Mouse (Mus musculus) hematopoietic stem cell, adult 5-6 weeks (primary cell): Measurements from ENCODE around the gene Tnfaip3. TPM values are rescaled to one million over a fixed set of nuclear protein-coding genes. Genes with fewer than 3 reads are reported as not detected.
A peak's percentile ranks its signal among the peaks of the same experiment; 100 is the strongest.

Experiments
- ATAC-seq, 2 experiments: fragments of 125-278 bp in 1 of 2; replicated peaks in 1 of 2; 2 replicates each; pipeline ENCODE4 v1.8.0; 2016 to 2017; ENCODE audit warnings: inconsistent platforms in 2 of 2, mild to moderate bottlenecking in 2 of 2, moderate number of reproducible peaks in 2 of 2, low read depth in 1 of 2, moderate TSS enrichment in 1 of 2; ENCODE audit not compliant: low FRiP score in 2 of 2, poor library complexity in 2 of 2, severe bottlenecking in 2 of 2, insufficient read depth in 1 of 2, low TSS enrichment in 1 of 2
- total RNA-seq: library from RNA; stranded (forward); fragments of 172-1452, 232-1000 nt; gene quantifications from 2 replicates; pipeline ENCODE4 v1.2.3, GENCODE M21; 2017

Tnfaip3 gene
- total RNA-seq, 1 experiment from 2014 or later = 83.4 TPM

- ATAC-seq = no peak
Observed at GRCm38 (mm10) chr10:19024353-19024752, 8.9 kb upstream of the Tnfaip3 start.

- no peak for ATAC-seq
Observed at GRCm38 (mm10) chr10:19023622-19024326, 8.3 kb upstream of the Tnfaip3 start.

GRCm38 (mm10) chr10:19022272-19022671, 6.8 kb upstream of the Tnfaip3 start:
- no peak for ATAC-seq

DNA sequence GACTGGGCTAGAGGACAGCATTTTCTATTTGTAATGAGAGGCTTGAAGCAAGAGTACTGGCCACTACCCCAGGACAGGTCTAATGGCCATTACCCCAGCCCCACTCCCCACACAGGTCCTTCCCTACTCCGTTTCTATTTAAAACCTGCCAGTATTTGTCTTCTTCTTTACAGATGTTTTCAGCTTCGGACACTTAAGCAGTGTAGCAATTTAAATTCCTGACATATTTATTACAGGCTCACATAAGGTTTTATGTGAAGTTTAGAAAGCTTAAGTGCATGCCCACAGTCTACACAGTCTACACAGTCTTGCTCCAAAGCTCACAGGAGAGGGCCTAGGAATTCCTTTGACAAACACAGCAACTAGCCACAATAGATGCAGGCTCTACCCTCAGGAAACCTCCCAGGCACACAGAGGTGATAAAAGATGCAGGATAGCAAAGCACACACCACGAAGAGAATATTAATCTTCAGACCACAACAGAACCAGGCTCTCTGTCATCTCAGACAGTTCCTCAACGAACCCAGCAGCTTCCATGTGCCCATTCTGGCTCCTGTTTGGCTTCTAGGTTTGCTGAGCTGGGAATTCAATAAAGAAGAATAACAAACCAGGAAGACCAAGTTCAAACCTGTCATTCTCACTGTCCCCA, 1.5 kb upstream of the Tnfaip3 start:
- ATAC-seq = no peak

DNA sequence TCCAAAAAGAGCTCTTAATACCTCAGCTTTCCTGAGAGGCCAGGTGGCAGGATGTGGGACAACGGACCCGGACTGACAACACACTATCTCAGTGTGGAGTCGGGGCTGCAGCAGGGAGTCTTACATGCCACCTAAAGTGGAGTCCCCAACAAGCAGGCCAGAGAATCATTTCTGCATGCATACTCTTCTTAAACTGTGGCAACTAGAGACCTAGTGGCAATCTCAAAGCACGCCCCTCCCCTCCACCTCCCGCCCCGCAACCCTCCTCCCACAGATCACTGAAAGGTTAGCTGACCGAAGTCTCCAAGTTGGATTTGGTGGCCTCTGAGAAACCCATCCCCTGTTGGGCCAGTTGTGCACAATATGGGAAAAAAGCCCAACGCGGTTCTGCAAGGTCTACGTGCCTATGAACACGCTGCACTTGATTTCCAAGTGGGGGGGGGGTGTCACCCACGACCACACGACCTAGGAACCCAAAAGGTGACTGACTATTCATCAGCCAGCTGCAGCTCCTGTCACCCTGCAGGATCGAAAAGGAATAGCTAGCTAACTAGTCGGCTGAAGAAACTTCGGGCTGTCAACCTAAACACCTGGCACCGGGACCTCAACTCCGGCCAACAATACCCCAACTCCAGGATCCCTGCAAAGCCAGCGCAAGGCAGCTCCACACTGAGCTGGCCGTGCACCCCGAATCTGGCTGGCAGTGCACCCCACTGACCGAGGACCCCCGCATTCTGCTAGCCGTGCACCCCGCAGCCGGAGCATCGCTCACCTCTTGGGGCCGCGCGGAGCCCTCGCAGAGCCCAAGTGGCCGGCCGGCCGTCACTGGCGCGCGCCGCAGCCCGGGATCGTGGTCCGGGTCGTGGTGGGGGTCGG, 838 bp downstream of the Tnfaip3 start:
- ATAC-seq = peak; percentile 26 to 43; a peak in 1 of 4 replicates

GRCm38 (mm10) chr10:19013351-19013750, 2.1 kb downstream of the Tnfaip3 start:
- no peak for ATAC-seq

- ATAC-seq = no peak
Observed at GRCm38 (mm10) chr10:19012616-19013015, 2.8 kb downstream of the Tnfaip3 start.

- no peak for ATAC-seq
Observed at GRCm38 (mm10) chr10:19011832-19012440, 3.5 kb downstream of the Tnfaip3 start.

DNA sequence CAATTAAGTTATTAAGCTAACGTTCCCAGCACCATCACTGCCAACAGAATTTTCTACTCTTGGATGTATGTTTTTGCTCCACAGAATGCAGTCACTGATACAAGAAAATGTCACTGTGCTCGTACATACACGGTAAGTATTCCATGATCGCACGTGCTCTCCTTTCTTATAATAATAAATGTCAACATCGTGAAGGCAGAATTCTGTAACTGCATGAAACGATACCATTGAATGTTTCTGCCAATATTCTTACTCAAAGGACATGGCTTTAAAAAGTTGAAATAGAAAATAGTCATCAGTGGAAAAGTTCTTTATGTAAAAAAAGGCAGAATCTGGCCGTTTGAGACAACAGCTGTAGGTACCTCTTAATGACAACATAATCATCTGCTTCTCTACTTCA, 5.0 kb downstream of the Tnfaip3 start:
- ATAC-seq = no peak

- ATAC-seq = peak; percentile 22 to 59; a peak in 2 of 4 replicates
Observed at GRCm38 (mm10) chr10:19009186-19009672, 6.2 kb downstream of the Tnfaip3 start.

DNA sequence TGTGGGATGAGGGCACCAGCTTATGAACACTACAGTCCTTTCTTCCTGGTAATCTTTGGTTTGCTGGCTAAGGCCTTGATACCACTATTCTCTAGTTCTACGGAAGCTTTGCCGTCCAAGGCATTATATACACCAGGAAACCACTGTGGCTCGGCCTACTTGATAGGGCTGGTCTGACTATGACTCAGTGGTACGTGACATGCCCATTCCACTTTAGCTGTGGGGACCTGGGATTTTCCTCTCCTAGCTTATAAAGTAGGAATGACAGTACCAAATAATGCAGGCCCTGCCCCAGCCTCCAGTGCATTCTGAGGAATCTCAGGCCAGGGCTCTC, 6.9 kb downstream of the Tnfaip3 start:
- ATAC-seq = no peak

- ATAC-seq = no peak
Observed at GRCm38 (mm10) chr10:19007897-19008606, 7.4 kb downstream of the Tnfaip3 start.

- ATAC-seq = no peak
Observed at GRCm38 (mm10) chr10:19002091-19002785, 13.2 kb downstream of the Tnfaip3 start.

DNA sequence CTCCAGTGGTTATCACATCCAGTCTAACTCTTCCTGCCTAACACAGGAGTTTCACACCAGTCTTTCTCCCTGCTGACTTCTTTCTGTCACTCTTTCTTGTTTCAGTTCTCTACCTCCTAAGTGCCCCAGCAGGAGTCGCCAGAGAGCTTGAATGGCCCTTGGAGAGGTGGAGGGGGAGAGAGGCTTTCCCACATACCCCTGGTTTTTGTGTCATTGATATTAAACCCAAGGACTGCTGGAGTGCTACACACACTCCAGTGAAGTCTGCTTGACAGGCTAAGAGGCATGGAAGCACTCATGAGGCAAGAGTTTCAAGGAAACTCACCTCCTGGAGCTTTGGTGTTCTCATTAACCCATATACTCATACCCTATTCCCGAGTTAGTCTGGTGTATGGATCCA, 16.0 kb downstream of the Tnfaip3 start:
- peak; percentile 27 to 39; a peak in 2 of 4 replicates for ATAC-seq

DNA sequence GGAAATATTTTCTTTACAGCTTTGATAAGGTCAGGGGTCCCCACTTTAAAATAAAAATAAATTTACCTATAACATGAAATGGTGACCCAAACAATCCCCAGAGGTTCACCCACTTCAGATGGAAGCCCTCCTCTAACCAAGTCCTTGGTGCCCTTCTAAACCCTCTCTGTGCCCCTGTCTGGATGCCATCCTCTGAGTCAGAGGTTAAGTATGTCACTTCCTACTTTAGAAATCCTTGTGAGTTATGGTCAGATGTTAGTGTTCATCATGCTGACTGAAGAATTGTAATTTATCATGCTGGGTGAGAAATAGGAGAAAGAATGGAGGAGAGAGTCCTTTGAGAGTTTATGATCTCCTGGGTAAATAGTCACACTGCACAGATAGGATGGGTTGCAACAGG, 19.1 kb downstream of the Tnfaip3 start:
- ATAC-seq = no peak

GRCm38 (mm10) chr10:18995465-18996261, 19.8 kb downstream of the Tnfaip3 start:
- no peak for ATAC-seq
